Mouse (Mus musculus) bone marrow macrophage, adult 2 months (primary cell): ENCODE measurements around the gene Grip1.

ENCODE experiments used
- CTCF ChIP-seq: IDR thresholded peaks from 2 replicates; pipeline ENCODE4 v1.5.1; 2012; ENCODE audit warnings: low read depth, mild to moderate bottlenecking, low read length, moderate library complexity
- POLR2A ChIP-seq: IDR thresholded peaks from 2 replicates; pipeline ENCODE4 v1.6.1; 2012; ENCODE audit warnings: mild to moderate bottlenecking, low read depth, low read length, borderline replicate concordance

DNA sequence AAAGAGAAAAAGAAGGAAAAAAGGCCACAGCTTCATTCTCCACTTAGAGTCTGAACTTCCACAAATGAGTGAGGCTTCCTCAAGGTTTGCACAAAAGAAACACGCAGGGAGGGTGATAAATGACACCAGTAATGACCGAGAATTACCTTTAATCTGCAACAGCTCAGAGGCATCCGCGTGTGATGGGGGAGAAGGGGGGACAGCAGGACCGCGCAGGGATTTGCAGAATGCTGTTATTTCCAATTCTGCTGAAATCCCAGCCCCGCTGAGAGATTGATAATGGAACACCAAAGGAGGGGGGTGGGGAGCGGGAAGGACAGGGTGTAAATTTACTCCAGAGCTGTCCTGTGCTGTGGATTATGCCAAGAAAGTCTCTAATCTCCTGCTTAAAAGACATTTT is 352.5 kb downstream of the Grip1 start:
- TF ChIP-seq CTCF (no peak), POLR2A (no peak)
